Mouse (Mus musculus) C2C12 (cell line): ENCODE data around the gene Tbc1d2. TPM values are rescaled to one million over a fixed set of nuclear protein-coding genes. Genes with fewer than 3 reads are reported as not detected.

ENCODE experiments used
- H3K27me3 ChIP-seq: one replicate; pipeline ENCODE4 v1.6.1; 2011; ENCODE audit not compliant: control insufficient read depth, insufficient read depth, insufficient read length
- H3K36me3 ChIP-seq: one replicate; pipeline ENCODE4 v1.6.1; 2011; ENCODE audit not compliant: control insufficient read depth, insufficient read depth
- H3K4me3 ChIP-seq: one replicate; pipeline ENCODE4 v1.5.1; 2011; ENCODE audit warnings: mild to moderate bottlenecking, control low read depth; ENCODE audit not compliant: poor library complexity, insufficient read depth, severe bottlenecking
- H3K79me2 ChIP-seq: one replicate; pipeline ENCODE4 v1.6.1; 2011; ENCODE audit not compliant: control insufficient read depth, insufficient read depth
- H3K79me3 ChIP-seq: one replicate; pipeline ENCODE4 v1.6.1; 2011; ENCODE audit warnings: low read depth, control low read depth
- H3ac ChIP-seq: one replicate; pipeline ENCODE3; 2011; ENCODE audit warnings: low read depth; ENCODE audit not compliant: control insufficient read depth, insufficient read length
- CEBPB ChIP-seq: IDR thresholded peaks from one replicate; pipeline ENCODE4 v1.6.1; 2011; ENCODE audit warnings: low read depth, mild to moderate bottlenecking, control low read depth, moderate library complexity
- CTCF ChIP-seq: IDR thresholded peaks from one replicate; pipeline ENCODE4 v1.5.1; 2011; ENCODE audit not compliant: control insufficient read depth, insufficient read depth, insufficient read length
- FOSL1 ChIP-seq: IDR thresholded peaks from one replicate; pipeline ENCODE4 v1.8.0; 2011; ENCODE audit warnings: mild to moderate bottlenecking, low read length; ENCODE audit not compliant: poor library complexity, insufficient read depth, severe bottlenecking
- MAX ChIP-seq: IDR thresholded peaks from one replicate; pipeline ENCODE4 v1.6.1; 2011; ENCODE audit warnings: mild to moderate bottlenecking, control low read depth
- MYOD1 ChIP-seq: IDR thresholded peaks from one replicate; pipeline ENCODE4 v1.6.1; 2011; ENCODE audit warnings: low read depth; ENCODE audit not compliant: control insufficient read depth, insufficient read length
- MYOG ChIP-seq: IDR thresholded peaks from one replicate; pipeline ENCODE4 v1.6.1; 2011; ENCODE audit not compliant: control insufficient read depth, insufficient read length; ENCODE audit errors: extremely low read depth
- USF1 ChIP-seq: IDR thresholded peaks from one replicate; pipeline ENCODE4 v1.6.1; 2011; ENCODE audit warnings: low read depth, mild to moderate bottlenecking, control low read depth, moderate library complexity
- long read RNA-seq, 2 experiments: library from polyadenylated mRNA; unstranded; transcript quantifications; one replicate each; pipeline ENCODE4 v2.0.0; 2019 to 2020
- polyA plus RNA-seq: library from polyadenylated mRNA; unstranded; fragments of >200 nt; fragmentation: generic; extraction: Trizol; gene quantifications from one replicate; pipeline ENCODE4 v1.2.1, GENCODE M21; 2012; ENCODE audit warnings: missing spikeins

The Tbc1d2 gene
- polyA plus RNA-seq = 0.77 TPM
- long read RNA-seq, experiment 1, full-length matches to known transcripts = 1 of 1 reads
- long read RNA-seq, experiment 1, partial matches to known transcripts = 0 of 1 reads
- long read RNA-seq, experiment 1, other reads (novel, unspliced or antisense) = 0 of 1 reads
- long read RNA-seq, experiment 2, full-length matches to known transcripts = 28 of 55 reads
- long read RNA-seq, experiment 2, partial matches to known transcripts = 7 of 55 reads
- long read RNA-seq, experiment 2, other reads (novel, unspliced or antisense) = 20 of 55 reads

GRCm38 (mm10) chr4:46650086-46650753 lies at the start of gene Tbc1d2:
Gene Tbc1d2, minus strand, starts transcription at chr4:46650209.
- Histone ChIP-seq H3K79me3 (no peaks in the 10 kb centered on the region), H3K27me3 (peaks cover 7% of the 10 kb centered on the region), H3K79me2 (no peaks in the 10 kb centered on the region), H3K4me3 (peak within 1 kb of the TSS; percentile 41), H3K36me3 (no peaks in the 10 kb centered on the region), H3ac (peak within 1 kb of the TSS; percentile 74)
- TF ChIP-seq MYOG (no peak), MAX (peak; percentile 48)

- Histone ChIP-seq H3K27me3 (no peaks in the 10 kb centered on the region), H3K79me2 (no peaks in the 10 kb centered on the region)
- TF ChIP-seq CTCF (no peak), MYOG (no peak), FOSL1 (no peak), CEBPB (no peak), USF1 (no peak), MAX (no peak), MYOD1 (no peak)
These were observed 46.5 kb upstream of the Tbc1d2 start for GRCm38 (mm10) chr4:46696467-46696866.

GRCm38 (mm10) chr4:46690565-46690964 lies 40.6 kb upstream of the Tbc1d2 start:
- H3K4me3 ChIP-seq = no peak overlapping the region
- H3K79me2 ChIP-seq = no peaks in the 10 kb centered on the region
- TF ChIP-seq MYOD1 (no peak), USF1 (no peak), FOSL1 (no peak), MYOG (no peak), CTCF (no peak), CEBPB (no peak), MAX (no peak)
- no peaks in the 10 kb centered on the region for H3K27me3 ChIP-seq
- H3ac ChIP-seq = no peak overlapping the region
- H3K79me3 ChIP-seq = no peaks in the 10 kb centered on the region
- no peaks in the 10 kb centered on the region for H3K36me3 ChIP-seq

More at GRCm38 (mm10) chr4:46696467-46696866, 46.5 kb upstream of the Tbc1d2 start:
- no peak overlapping the region for H3ac ChIP-seq
- H3K4me3 ChIP-seq = no peak overlapping the region
- H3K79me3 ChIP-seq = no peaks in the 10 kb centered on the region
- H3K36me3 ChIP-seq = no peaks in the 10 kb centered on the region

GRCm38 (mm10) chr4:46690023-46690420 lies 40.0 kb upstream of the Tbc1d2 start:
- Histone ChIP-seq H3K79me3 (no peaks in the 10 kb centered on the region), H3K36me3 (no peaks in the 10 kb centered on the region), H3ac (no peak overlapping the region), H3K27me3 (no peaks in the 10 kb centered on the region), H3K4me3 (no peak overlapping the region), H3K79me2 (no peaks in the 10 kb centered on the region)
- TF ChIP-seq MYOG (no peak), FOSL1 (no peak), CTCF (no peak), MAX (no peak), MYOD1 (no peak), CEBPB (no peak), USF1 (no peak)

- Histone ChIP-seq H3K27me3 (no peaks in the 10 kb centered on the region), H3K79me3 (no peaks in the 10 kb centered on the region), H3K36me3 (no peaks in the 10 kb centered on the region), H3ac (no peak overlapping the region), H3K4me3 (no peak overlapping the region), H3K79me2 (no peaks in the 10 kb centered on the region)
- no peak for TF ChIP-seq MYOG
- TF ChIP-seq CTCF = peak; percentile 72
- TF ChIP-seq MYOD1 = no peak
- TF ChIP-seq MAX = no peak
- TF ChIP-seq CEBPB = no peak
- no peak for TF ChIP-seq USF1
- no peak for TF ChIP-seq FOSL1
These were observed 39.5 kb upstream of the Tbc1d2 start for GRCm38 (mm10) chr4:46689397-46690022.
